Mouse (Mus musculus): ENCODE measurements around the gene 1600002K03Rik.

Gene 1600002K03Rik

GRCm38 (mm10) chr10:80172527-80173292 lies at the start of gene 1600002K03Rik:
Gene 1600002K03Rik (plus strand): TSS chr10:80172944.
- peak; percentile 88 for DNase-seq (ENCODE audit: low spot score)

- no peak for DNase-seq (ENCODE audit: low spot score)
These were observed 48.7 kb upstream of the 1600002K03Rik start for GRCm38 (mm10) chr10:80123932-80124562.

GRCm38 (mm10) chr10:80127920-80128319 lies 44.8 kb upstream of the 1600002K03Rik start:
- DNase-seq (ENCODE audit: low spot score) = no peak

- DNase-seq (ENCODE audit: low spot score) = no peak
These were observed 42.9 kb upstream of the 1600002K03Rik start for GRCm38 (mm10) chr10:80129846-80130245.

GRCm38 (mm10) chr10:80130403-80131031 lies 42.2 kb upstream of the 1600002K03Rik start:
- DNase-seq (ENCODE audit: low spot score) = no peak

- peak; percentile 62 for DNase-seq (ENCODE audit: low spot score)
These were observed 41.3 kb upstream of the 1600002K03Rik start for GRCm38 (mm10) chr10:80131316-80131951.

- DNase-seq (ENCODE audit: low spot score) = peak; percentile 27
These were observed 40.8 kb upstream of the 1600002K03Rik start for GRCm38 (mm10) chr10:80131952-80132350.

GRCm38 (mm10) chr10:80133226-80133849 lies 39.4 kb upstream of the 1600002K03Rik start:
- no peak for DNase-seq (ENCODE audit: low spot score)

- no peak for DNase-seq (ENCODE audit: low spot score)
These were observed 38.3 kb upstream of the 1600002K03Rik start for GRCm38 (mm10) chr10:80134421-80134820.

- no peak for DNase-seq (ENCODE audit: low spot score)
These were observed 37.6 kb upstream of the 1600002K03Rik start for GRCm38 (mm10) chr10:80135161-80135560.

- DNase-seq (ENCODE audit: low spot score) = no peak
These were observed 37.1 kb upstream of the 1600002K03Rik start for GRCm38 (mm10) chr10:80135641-80136040.

GRCm38 (mm10) chr10:80136179-80136951 lies 36.4 kb upstream of the 1600002K03Rik start:
- DNase-seq (ENCODE audit: low spot score) = no peak

- DNase-seq (ENCODE audit: low spot score) = no peak
These were observed 35.7 kb upstream of the 1600002K03Rik start for GRCm38 (mm10) chr10:80136952-80137625.

GRCm38 (mm10) chr10:80137626-80138552 lies 34.9 kb upstream of the 1600002K03Rik start:
- DNase-seq (ENCODE audit: low spot score) = no peak

GRCm38 (mm10) chr10:80138553-80139438 lies 33.9 kb upstream of the 1600002K03Rik start, which contains the start of gene Atp5d:
Gene Atp5d (plus strand): TSS chr10:80138632.
- peak; percentile 69 for DNase-seq (ENCODE audit: low spot score)

GRCm38 (mm10) chr10:80139439-80139775 lies 33.3 kb upstream of the 1600002K03Rik start:
- DNase-seq (ENCODE audit: low spot score) = no peak

GRCm38 (mm10) chr10:80139975-80140665 lies 32.6 kb upstream of the 1600002K03Rik start:
- no peak for DNase-seq (ENCODE audit: low spot score)

GRCm38 (mm10) chr10:80140666-80141035 lies 32.1 kb upstream of the 1600002K03Rik start, which contains the start of gene Cbarp:
Gene Cbarp (minus strand): TSS chr10:80140835.
- DNase-seq (ENCODE audit: low spot score) = no peak

All from testis, postnatal 14 days (tissue).